Mouse (Mus musculus): ENCODE measurements around the gene Nfia.

- TF ChIP-seq MAFK (IDR thresholded peaks at IDR 0.05; ENCODE audit: insufficient read depth, low read depth, low read length) (no peak), HCFC1 (IDR thresholded peaks at IDR 0.05; ENCODE audit: borderline replicate concordance, insufficient read depth, low read length) (no peak), CHD2 (IDR thresholded peaks at IDR 0.05; ENCODE audit: low read depth, low read length) (no peak), ZNF384 (IDR thresholded peaks at IDR 0.05; ENCODE audit: low read depth, low read length) (no peak), ZC3H11A (IDR thresholded peaks at IDR 0.05; ENCODE audit: borderline replicate concordance, low read depth, low read length) (no peak)
Measured at GRCm38 (mm10) chr4:97887228-97887627, 114.7 kb downstream of the Nfia start.

Data from ES-E14 (cell line).